Mouse (Mus musculus) E14TG2a.4 (cell line): ENCODE results near the gene Wdr5.

Experiments
- CTCF ChIP-seq: conservative IDR thresholded peaks from 2 replicates; pipeline ENCODE4 v1.5.1; 2014; ENCODE audit warnings: low read length
- NANOG ChIP-seq: IDR thresholded peaks from 2 replicates; pipeline ENCODE4 v1.6.1; 2014; ENCODE audit warnings: borderline replicate concordance, low read length, mixed read lengths

GRCm38 (mm10) chr2:27572261-27572793 is 57.4 kb downstream of the Wdr5 start:
- no peak for TF ChIP-seq CTCF
- TF ChIP-seq NANOG, result no peak
